Mouse (Mus musculus) MEL (cell line): Measurements from ENCODE around the gene Pkn3. TPM values are rescaled to one million over a fixed set of nuclear protein-coding genes. Genes with fewer than 3 reads are reported as not detected.
A peak's percentile ranks its signal among the peaks of the same experiment; 100 is the strongest.

Experiments used
- DNase-seq: peaks from one replicate; pipeline ENCODE4 v3.0.0; 2011; ENCODE audit warnings: low read depth, low spot score
- H3K27ac ChIP-seq: 2 replicates; pipeline ENCODE4 v1.5.1; 2012; ENCODE audit warnings: low read depth, mild to moderate bottlenecking, control low read depth, low read length, moderate library complexity; ENCODE audit not compliant: control insufficient read depth
- H3K27me3 ChIP-seq, 2 experiments: fragments of 150-350 bp in 1 of 2; sonication (generic) in 1 of 2; 2 replicates each; pipeline ENCODE4 v1.6.1; 2012; ENCODE audit warnings: low read length in 2 of 2, mild to moderate bottlenecking in 2 of 2, improper control_type of control experiment in 1 of 2, moderate library complexity in 1 of 2; ENCODE audit not compliant: insufficient read depth in 2 of 2, control insufficient read depth in 1 of 2
- H3K36me3 ChIP-seq, 2 experiments: 2 replicates each; pipeline ENCODE4 v1.6.1; 2012 to 2014; ENCODE audit warnings: low read length in 2 of 2, improper control_type of control experiment in 1 of 2, inconsistent platforms in 1 of 2, mild to moderate bottlenecking in 1 of 2; ENCODE audit not compliant: insufficient read depth in 2 of 2, control insufficient read depth in 1 of 2
- H3K4me1 ChIP-seq, 2 experiments: fragments of 150-350 bp in 1 of 2; sonication (generic) in 1 of 2; 2 replicates each; pipeline ENCODE4 v1.6.1; 2012; ENCODE audit warnings: low read length in 2 of 2, improper control_type of control experiment in 1 of 2, mild to moderate bottlenecking in 1 of 2; ENCODE audit not compliant: insufficient read depth in 2 of 2, control insufficient read depth in 1 of 2
- H3K4me3 ChIP-seq, 2 experiments: fragments of 150-350 bp in 1 of 2; sonication (generic) in 1 of 2; 2 replicates each; pipeline ENCODE4 v1.5.1; 2012; ENCODE audit warnings: low read depth in 2 of 2, low read length in 2 of 2, mild to moderate bottlenecking in 2 of 2, moderate library complexity in 2 of 2, control low read depth in 1 of 2, improper control_type of control experiment in 1 of 2; ENCODE audit not compliant: control insufficient read depth in 1 of 2, insufficient read depth in 1 of 2
- H3K79me2 ChIP-seq: 2 replicates; pipeline ENCODE4 v1.6.1; 2012; ENCODE audit warnings: mild to moderate bottlenecking, low read length, moderate library complexity; ENCODE audit not compliant: control insufficient read depth, poor library complexity, insufficient read depth
- H3K9ac ChIP-seq: 2 replicates; pipeline ENCODE4 v1.6.1; 2012; ENCODE audit warnings: low read depth, mild to moderate bottlenecking, control low read depth, low read length, moderate library complexity; ENCODE audit not compliant: control insufficient read depth, poor library complexity, severe bottlenecking
- H3K9me3 ChIP-seq: fragments of 150-350 bp; sonication (generic); replicated peaks from 2 replicates; pipeline ENCODE4 v1.6.1; 2012; ENCODE audit warnings: mild to moderate bottlenecking, low read length, improper control_type of control experiment, moderate library complexity; ENCODE audit not compliant: insufficient read depth
- BHLHE40 ChIP-seq: IDR thresholded peaks from 2 replicates; pipeline ENCODE4 v1.6.1; 2012; ENCODE audit warnings: low read depth, mild to moderate bottlenecking, inconsistent platforms, low read length, improper control_type of control experiment, borderline replicate concordance
- CHD1 ChIP-seq: IDR thresholded peaks from 2 replicates; pipeline ENCODE4 v1.6.1; 2012; ENCODE audit warnings: low read depth, mild to moderate bottlenecking, inconsistent platforms, low read length, improper control_type of control experiment
- CHD2 ChIP-seq: IDR thresholded peaks from 2 replicates; pipeline ENCODE4 v1.6.1; 2011; ENCODE audit warnings: low read length, improper control_type of control experiment
- CTCF ChIP-seq, 3 experiments: IDR thresholded peaks in 2 of 3; conservative IDR thresholded peaks in 1 of 3; 2 replicates each; pipeline ENCODE4 v1.5.1; 2011 to 2012; ENCODE audit warnings: low read length in 3 of 3, low read depth in 2 of 3, mild to moderate bottlenecking in 2 of 3, improper control_type of control experiment in 1 of 3, inconsistent platforms in 1 of 3, mixed read lengths in 1 of 3, moderate library complexity in 1 of 3; ENCODE audit not compliant: control insufficient read depth in 1 of 3, insufficient read depth in 1 of 3, poor library complexity in 1 of 3, severe bottlenecking in 1 of 3
- E2F4 ChIP-seq: IDR thresholded peaks from 2 replicates; pipeline ENCODE4 v1.6.1; 2011; ENCODE audit warnings: low read depth, low read length, improper control_type of control experiment, borderline replicate concordance
- GABPA ChIP-seq: IDR thresholded peaks from 2 replicates; pipeline ENCODE4 v1.6.1; 2012; ENCODE audit warnings: low read depth, mild to moderate bottlenecking, inconsistent platforms, low read length, improper control_type of control experiment, moderate library complexity
- HCFC1 ChIP-seq: IDR thresholded peaks from 2 replicates; pipeline ENCODE4 v1.6.1; 2012; ENCODE audit warnings: low read depth, mild to moderate bottlenecking, inconsistent platforms, low read length, improper control_type of control experiment, moderate library complexity
- JUND ChIP-seq: IDR thresholded peaks from 2 replicates; pipeline ENCODE4 v1.6.1; 2011; ENCODE audit warnings: low read depth, mild to moderate bottlenecking, improper control_type of control experiment, low read length
- KAT2A ChIP-seq: conservative IDR thresholded peaks from 2 replicates; pipeline ENCODE4 v1.6.1; 2012; ENCODE audit warnings: low read depth, low read length, improper control_type of control experiment, inconsistent platforms
- MAFK ChIP-seq: IDR thresholded peaks from 2 replicates; pipeline ENCODE4 v1.6.1; 2011; ENCODE audit warnings: low read depth, mild to moderate bottlenecking, low read length, improper control_type of control experiment, borderline replicate concordance
- MAX ChIP-seq: IDR thresholded peaks from 2 replicates; pipeline ENCODE4 v1.6.1; 2011; ENCODE audit warnings: low read length, improper control_type of control experiment
- MAZ ChIP-seq: IDR thresholded peaks from 2 replicates; pipeline ENCODE4 v1.6.1; 2012; ENCODE audit warnings: low read depth, mild to moderate bottlenecking, inconsistent platforms, low read length, improper control_type of control experiment
- MEF2A ChIP-seq: IDR thresholded peaks from 2 replicates; pipeline ENCODE4 v1.6.1; 2014; ENCODE audit warnings: low read depth, mild to moderate bottlenecking, inconsistent platforms, low read length, improper control_type of control experiment; ENCODE audit not compliant: poor library complexity, insufficient replicate concordance, severe bottlenecking; ENCODE audit errors: extremely low read depth
- MXI1 ChIP-seq: IDR thresholded peaks from 2 replicates; pipeline ENCODE4 v1.6.1; 2011; ENCODE audit warnings: mild to moderate bottlenecking, low read depth, low read length, improper control_type of control experiment
- MYB ChIP-seq: IDR thresholded peaks from 2 replicates; pipeline ENCODE4 v1.6.1; 2011; ENCODE audit warnings: mild to moderate bottlenecking, low read depth, low read length, improper control_type of control experiment
- MYC ChIP-seq: IDR thresholded peaks from 2 replicates; pipeline ENCODE4 v1.6.1; 2011; ENCODE audit warnings: low read depth, mild to moderate bottlenecking, low read length, improper control_type of control experiment, moderate library complexity
- NELFE ChIP-seq: IDR thresholded peaks from 2 replicates; pipeline ENCODE4 v1.6.1; 2011; ENCODE audit warnings: low read depth, low read length, improper control_type of control experiment
- NRF1 ChIP-seq: IDR thresholded peaks from 2 replicates; pipeline ENCODE4 v1.6.1; 2014; ENCODE audit warnings: low read depth, mild to moderate bottlenecking, inconsistent platforms, low read length, improper control_type of control experiment, moderate library complexity; ENCODE audit not compliant: poor library complexity, insufficient read depth, severe bottlenecking
- POLR2A ChIP-seq, 2 experiments: IDR thresholded peaks; 2 replicates each; pipeline ENCODE4 v1.6.1; 2011 to 2012; ENCODE audit warnings: low read length in 2 of 2, mild to moderate bottlenecking in 2 of 2, control low read depth in 1 of 2, improper control_type of control experiment in 1 of 2, low read depth in 1 of 2, moderate library complexity in 1 of 2; ENCODE audit not compliant: control insufficient read depth in 1 of 2, insufficient read depth in 1 of 2, poor library complexity in 1 of 2
- POLR2AphosphoS2 ChIP-seq: IDR thresholded peaks from 2 replicates; pipeline ENCODE4 v1.6.1; 2011; ENCODE audit warnings: low read length, improper control_type of control experiment
- POLR2AphosphoS5 ChIP-seq: IDR thresholded peaks from 2 replicates; pipeline ENCODE4 v1.6.1; 2012; ENCODE audit warnings: low read depth, borderline replicate concordance, mild to moderate bottlenecking, inconsistent platforms, low read length, moderate library complexity, mixed read lengths
- RAD21 ChIP-seq: IDR thresholded peaks from 2 replicates; pipeline ENCODE4 v1.6.1; 2011; ENCODE audit warnings: mild to moderate bottlenecking, low read depth, low read length, improper control_type of control experiment
- SIN3A ChIP-seq: IDR thresholded peaks from 2 replicates; pipeline ENCODE4 v1.6.1; 2012; ENCODE audit warnings: low read length, improper control_type of control experiment, inconsistent platforms
- SMC3 ChIP-seq: IDR thresholded peaks from 2 replicates; pipeline ENCODE4 v1.6.1; 2011; ENCODE audit warnings: low read depth, low read length, improper control_type of control experiment
- TAL1 ChIP-seq: IDR thresholded peaks from 2 replicates; pipeline ENCODE4 v1.6.1; 2012; ENCODE audit warnings: mild to moderate bottlenecking, inconsistent platforms, low read length, moderate library complexity, mixed read lengths
- TBP ChIP-seq: IDR thresholded peaks from 2 replicates; pipeline ENCODE4 v1.8.0; 2011; ENCODE audit warnings: low read depth, low read length, improper control_type of control experiment
- TCF12 ChIP-seq: IDR thresholded peaks from 2 replicates; pipeline ENCODE4 v1.6.1; 2014; ENCODE audit warnings: low read depth, mild to moderate bottlenecking, inconsistent platforms, low read length, improper control_type of control experiment, moderate library complexity
- UBTF ChIP-seq: IDR thresholded peaks from 2 replicates; pipeline ENCODE4 v1.6.1; 2012; ENCODE audit warnings: low read depth, mild to moderate bottlenecking, inconsistent platforms, low read length, improper control_type of control experiment, moderate library complexity, borderline replicate concordance; ENCODE audit not compliant: insufficient read depth
- USF1 ChIP-seq: IDR thresholded peaks from 2 replicates; pipeline ENCODE4 v1.6.1; 2014; ENCODE audit warnings: low read depth, mild to moderate bottlenecking, inconsistent platforms, low read length, improper control_type of control experiment, moderate library complexity
- ZC3H11A ChIP-seq: IDR thresholded peaks from 2 replicates; pipeline ENCODE4 v1.6.1; 2012; ENCODE audit warnings: low read depth, mild to moderate bottlenecking, inconsistent platforms, low read length, improper control_type of control experiment
- ZKSCAN1 ChIP-seq: IDR thresholded peaks from 2 replicates; pipeline ENCODE4 v1.6.1; 2012; ENCODE audit warnings: low read depth, mild to moderate bottlenecking, inconsistent platforms, low read length, improper control_type of control experiment, moderate library complexity
- ZMIZ1 ChIP-seq: IDR thresholded peaks from 2 replicates; pipeline ENCODE4 v1.6.1; 2012; ENCODE audit warnings: low read depth, mild to moderate bottlenecking, inconsistent platforms, low read length, improper control_type of control experiment, moderate library complexity
- polyA plus RNA-seq, 2 experiments: library from polyadenylated mRNA; stranded (reverse) in 1 of 2; unstranded in 1 of 2; fragments of >175 nt in 1 of 2; fragments of >200 nt in 1 of 2; gene quantifications; 2 replicates each; pipeline versions ENCODE4 v1.2.1 to v1.2.4; 2012; ENCODE audit warnings: low replicate concordance in 2 of 2, low read depth in 1 of 2; ENCODE audit not compliant: insufficient read length in 2 of 2, insufficient read depth in 1 of 2, missing spikeins in 1 of 2
- total RNA-seq: library from RNA; depleted of rRNA; stranded (reverse); fragments of 300-350 nt; gene quantifications from 2 replicates; pipeline ENCODE4 v1.2.3, GENCODE M21; 2012

Gene Pkn3
- total and polyA plus RNA-seq, 3 experiments = 2.0 to 5.8 TPM; not detected in 1

- peak; percentile 23; the same call in 1 of the 2 replicates for TF ChIP-seq HCFC1
- no peak for TF ChIP-seq NELFE
- no peak for TF ChIP-seq POLR2AphosphoS5
- no peak for TF ChIP-seq BHLHE40
- TF ChIP-seq POLR2A (IDR thresholded peaks at IDR 0.05; ENCODE audit: control insufficient read depth in 1 of 2, insufficient read depth in 1 of 2, low read depth in 1 of 2, low read length in 2 of 2, poor library complexity in 1 of 2) = peak in 1 of 2 experiments; percentile 43; a peak in 1 of 4 replicates
Measured at GRCm38 (mm10) chr2:30067031-30067888, 10.2 kb upstream of the Pkn3 start (continued).

- Histone ChIP-seq H3K79me2 (peaks cover 58% of the 10 kb centered on the region), H3K9ac (peak overlapping the region; percentile 100), H3K4me3 (peak overlapping the region; percentile 98), H3K27me3 (no peaks in the 10 kb centered on the region), H3K9me3 (no peaks in the 10 kb centered on the region), H3K36me3 (peaks cover 17 to 31% of the 10 kb centered on the region in 2 experiments), H3K27ac (peak overlapping the region; percentile 17), H3K4me1 (peaks cover 5 to 8% of the 10 kb centered on the region in 2 experiments; a peak in 2 of 4 replicates)
- peak; percentile 52 for DNase-seq
- TF ChIP-seq TBP (no peak), MAX (peak; percentile 94), E2F4 (no peak), BHLHE40 (no peak), ZKSCAN1 (no peak), POLR2A (IDR thresholded peaks at IDR 0.05; ENCODE audit: control insufficient read depth in 1 of 2, insufficient read depth in 1 of 2, low read depth in 1 of 2, low read length in 2 of 2, poor library complexity in 1 of 2) (0 out of 4 replicates have a peak, but pooled peaks of 1 of the 2 experiments have one; percentile 11), MAFK (no peak), SIN3A (peak; percentile 47; the same call in 1 of the 2 replicates), TCF12 (no peak), SMC3 (no peak), ZC3H11A (no peak), KAT2A (no peak), CHD1 (peak; percentile 20; the same call in 1 of the 2 replicates), MYB (no peak), MEF2A (no peak), CHD2 (no peak), JUND (no peak), UBTF (no peak), GABPA (no peak), CTCF (IDR thresholded peaks at IDR 0.05 in 2 of 3, conservative IDR thresholded peaks at IDR 0.05 in 1 of 3; ENCODE audit: control insufficient read depth in 1 of 3, insufficient read depth in 1 of 3, low read depth in 2 of 3, low read length in 3 of 3, poor library complexity in 1 of 3, severe bottlenecking in 1 of 3) (no peak), USF1 (no peak), RAD21 (no peak), POLR2AphosphoS5 (no peak), NRF1 (no peak), POLR2AphosphoS2 (no peak), HCFC1 (no peak), MAZ (no peak), MXI1 (peak; percentile 97), ZMIZ1 (no peak; the same call in 1 of the 2 replicates), TAL1 (no peak), MYC (peak; percentile 98)
Measured at GRCm38 (mm10) chr2:30067962-30068361, 9.5 kb upstream of the Pkn3 start.
